Mouse (Mus musculus) ES-Bruce4 (cell line): ENCODE data around the gene Sufu.

ENCODE experiments used
- CTCF ChIP-seq: IDR thresholded peaks from one replicate; pipeline ENCODE4 v1.8.1; 2011; ENCODE audit warnings: low read depth, low read length
- EP300 ChIP-seq: IDR thresholded peaks from 2 replicates; pipeline ENCODE4 v1.6.1; 2011; ENCODE audit warnings: low read depth, low read length; ENCODE audit not compliant: insufficient read depth
- POLR2A ChIP-seq: IDR thresholded peaks from one replicate; pipeline ENCODE4 v1.8.1; 2011; ENCODE audit warnings: low read length; ENCODE audit not compliant: insufficient read depth

DNA sequence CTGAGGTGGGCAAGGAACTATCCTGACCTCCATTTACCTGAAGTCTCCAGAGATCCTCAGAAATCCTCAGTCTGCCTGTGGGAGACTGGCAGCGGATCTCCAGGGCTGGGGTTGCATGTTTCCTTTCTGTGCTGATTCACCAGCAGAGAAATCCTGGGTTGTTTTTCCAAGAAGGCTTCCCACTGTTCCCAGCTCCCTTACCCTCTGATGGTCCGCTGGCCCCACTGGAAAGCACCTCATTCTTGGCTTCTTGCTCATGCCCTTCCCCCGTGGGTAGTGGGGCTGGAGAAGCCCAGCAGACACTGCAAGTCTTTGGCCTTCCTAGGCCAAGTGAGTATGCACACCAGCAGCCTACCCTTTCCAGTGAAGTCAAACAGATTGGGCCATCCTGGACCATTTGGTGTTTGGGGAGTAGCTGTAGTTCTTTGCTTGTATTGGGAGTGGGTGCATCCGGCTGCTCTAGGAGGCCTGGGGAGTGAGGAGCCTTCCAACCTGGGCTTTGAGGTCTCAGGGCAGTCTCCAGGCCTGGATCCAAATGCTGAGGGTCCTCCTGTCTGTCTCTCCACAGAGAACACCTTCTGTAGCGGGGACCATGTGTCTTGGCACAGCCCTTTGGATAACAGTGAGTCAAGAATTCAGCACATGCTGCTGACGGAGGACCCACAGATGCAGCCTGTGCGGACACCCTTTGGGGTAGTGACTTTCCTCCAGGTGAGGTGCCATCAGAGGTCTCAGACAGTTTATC lies 52.7 kb downstream of the Sufu start:
- TF ChIP-seq CTCF (no peak), EP300 (no peak), POLR2A (no peak)
